ENCODE assay signal across 9 mouse cellular contexts in the genomic region with DNA sequence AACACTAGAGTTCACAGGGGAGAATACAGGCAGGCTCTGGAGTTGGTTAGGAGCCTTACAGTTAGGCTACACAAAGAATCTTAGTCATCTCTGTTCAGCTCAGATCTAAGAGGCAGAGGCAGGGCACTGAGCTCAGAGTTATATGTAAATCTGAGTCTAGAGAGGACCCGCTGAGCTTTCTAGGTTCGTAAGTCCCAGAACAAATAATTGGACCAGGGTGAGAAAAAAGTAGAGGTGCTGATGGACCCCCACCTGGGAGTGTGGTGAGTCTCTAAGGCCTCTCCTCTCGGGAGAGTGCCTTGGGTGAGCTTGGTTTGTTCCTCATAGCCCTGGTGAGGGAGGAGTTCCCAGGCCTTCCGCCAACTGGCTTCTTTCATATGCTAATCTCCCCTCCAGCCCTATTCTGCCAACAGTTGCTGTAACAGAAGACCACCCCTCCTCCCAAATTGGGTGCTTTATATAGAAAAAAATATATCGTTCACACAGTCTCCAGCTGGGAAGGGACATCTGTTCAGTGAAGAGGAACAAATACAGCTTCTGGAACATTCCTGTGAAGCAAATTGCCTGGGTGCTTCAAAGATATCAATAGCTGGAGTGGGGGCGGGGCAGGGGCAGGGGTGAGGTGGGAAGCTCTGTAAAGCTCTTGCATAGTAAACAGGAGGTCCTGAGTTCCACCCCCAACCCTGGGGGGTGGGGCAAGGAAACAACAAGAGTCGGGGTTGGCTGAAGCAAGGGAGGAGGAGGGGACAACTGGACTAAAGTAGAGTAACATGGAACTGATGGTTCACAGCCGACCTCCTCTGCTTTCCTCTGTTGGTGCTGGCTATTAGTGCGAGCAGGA. TPM values are rescaled to one million over a fixed set of nuclear protein-coding genes. Genes with fewer than 3 reads are reported as not detected.
DNase-seq lines count a peak whose midpoint lies in the region; ATAC-seq and TF ChIP-seq lines count a peak whose summit lies in the region.
"Had no signal": no experiment of that assay in that cellular context is flagged by ENCODE, and none has a peak within 500 bp of the region (broad histone marks: within the 10 kb centered on the region; RNA-seq: fewer than 3 reads in every experiment).

No protein-coding gene starts in this region.

- H3K4me2 ChIP-seq in kidney, embryonic 16.5 days (replicated peaks; ENCODE audit: low read depth, low read length) = peak overlapping the region; percentile 41
- peak overlapping the region; percentile 0; the same call in 1 of the 2 replicates for H3K4me2 ChIP-seq in lung, embryonic 14.5 days

- H3K4me3 ChIP-seq in kidney, embryonic 16.5 days (ENCODE audit: low read length) = no peak overlapping the region
- H3K4me3 ChIP-seq in forebrain, embryonic 10.5 days = peak overlapping the region; percentile 43
- no peak overlapping the region for H3K4me3 ChIP-seq in lung, embryonic 14.5 days (ENCODE audit: low read depth, low read length)
- no peak overlapping the region for H3K4me3 ChIP-seq in gastrocnemius, adult 2 months

- intact Hi-C loops in gastrocnemius, adult 2 months (cut with DNase I) = no loop called here

- peaks cover 27% of the 10 kb centered on the region for H3K27me3 ChIP-seq in kidney, embryonic 16.5 days (ENCODE audit: insufficient read depth, low read length)
- peaks cover 34% of the 10 kb centered on the region for H3K27me3 ChIP-seq in forebrain, embryonic 10.5 days (ENCODE audit: poor library complexity, severe bottlenecking)
- peaks cover 29% of the 10 kb centered on the region for H3K27me3 ChIP-seq in lung, embryonic 14.5 days (ENCODE audit: insufficient read depth, low read length)
- H3K27me3 ChIP-seq: Patski had no signal

- no peak for DNase-seq in kidney, adult 11 months
- DNase-seq in forebrain, embryonic 10.5 days (ENCODE audit: extremely low spot score, low spot score) = peak; percentile 91
- DNase-seq in layer of hippocampus, adult 8-10 months (ENCODE audit: low spot score in 2 of 2) = peak; percentile 75 to 76
- DNase-seq in lung, embryonic 14.5 days = peak; percentile 62
- DNase-seq in right cerebral cortex, postnatal 10 days (ENCODE audit: low spot score in 2 of 2) = peak; percentile 90 to 94
- no peak for DNase-seq in gastrocnemius, adult 2 months
- DNase-seq in natural killer cell, adult 2 months (ENCODE audit: low spot score in 2 of 2) = no peak

- H3K4me1 ChIP-seq in kidney, embryonic 16.5 days (ENCODE audit: insufficient read depth, low read length) = peaks cover 32% of the 10 kb centered on the region
- peaks cover 60% of the 10 kb centered on the region for H3K4me1 ChIP-seq in forebrain, embryonic 10.5 days
- no peaks in the 10 kb centered on the region; the same call in 1 of the 2 replicates for H3K4me1 ChIP-seq in lung, embryonic 14.5 days (ENCODE audit: insufficient read depth)

- H3K9me3 ChIP-seq in kidney, embryonic 16.5 days (ENCODE audit: low read length) = no peaks in the 10 kb centered on the region
- no peaks in the 10 kb centered on the region for H3K9me3 ChIP-seq in forebrain, embryonic 10.5 days
- H3K9me3 ChIP-seq in lung, embryonic 14.5 days (ENCODE audit: low read depth, low read length) = no peaks in the 10 kb centered on the region

- H3K9ac ChIP-seq in kidney, embryonic 16.5 days (replicated peaks; ENCODE audit: low read length) = 0 out of 2 replicates have a peak overlapping the region, but pooled peaks have one; percentile 8
- no peak overlapping the region for H3K9ac ChIP-seq in lung, embryonic 14.5 days

- WGBS in kidney, embryonic 16.5 days = 11% methylated on average over 9 of the region's 9 CpGs
- 2% methylated on average over 9 of the region's 9 CpGs for WGBS in forebrain, embryonic 10.5 days
- 14% methylated on average over 9 of the region's 9 CpGs for whole genome bisulfite sequencing in lung, embryonic 14.5 days

- H3K27ac ChIP-seq in kidney, embryonic 16.5 days (ENCODE audit: low read length) = 0 out of 2 replicates have a peak overlapping the region, but pooled peaks have one; percentile 34
- peak overlapping the region; percentile 94 for H3K27ac ChIP-seq in forebrain, embryonic 10.5 days
- no peak overlapping the region for H3K27ac ChIP-seq in lung, embryonic 14.5 days (ENCODE audit: low read depth)
- no peak overlapping the region for H3K27ac ChIP-seq in gastrocnemius, adult 2 months

- H3K36me3 ChIP-seq in kidney, embryonic 16.5 days (ENCODE audit: insufficient read depth, low read length) = no peaks in the 10 kb centered on the region
- H3K36me3 ChIP-seq in forebrain, embryonic 10.5 days (replicated peaks) = no peaks in the 10 kb centered on the region
- no peaks in the 10 kb centered on the region for H3K36me3 ChIP-seq in lung, embryonic 14.5 days (ENCODE audit: insufficient read depth)

- no peak for TF ChIP-seq CTCF in lung, embryonic 14.5 days (IDR thresholded peaks at IDR 0.05; ENCODE audit: low read depth)
- TF ChIP-seq CTCF in gastrocnemius, adult 2 months (IDR thresholded peaks at IDR 0.05) = no peak

- peak; percentile 75 for ATAC-seq in kidney, embryonic 16.5 days (ENCODE audit: low FRiP score, low TSS enrichment)
- ATAC-seq in lung, embryonic 14.5 days (ENCODE audit: insufficient read depth) = peak; percentile 59
- ATAC-seq: Patski had no signal

RNA-seq across cellular contexts. Expression of a gene that starts 3.3 kb away (rescaled TPM):
- 0.27 and 0.36 TPM in 2 replicates for polyA plus RNA-seq in kidney, embryonic 16.5 days (2015; fragmentation: Nextera tagmentation; extraction: Ambion mirVana)
- 0.05 and 0.11 TPM in 2 replicates for polyA plus RNA-seq in forebrain, embryonic 10.5 days (2016; fragmentation: Nextera tagmentation; extraction: Ambion mirVana)
- under 1 TPM; 0.25 to 0.94 (median 0.49) TPM for total RNA-seq in layer of hippocampus, adult 8-10 months (2022)
- 0.08 TPM in 1 of 2 replicates, not detected in the other for polyA plus RNA-seq in lung, embryonic 14.5 days (2014; fragmentation: Nextera tagmentation; extraction: Ambion mirVana)
- total RNA-seq in gastrocnemius, adult 2 months (2021) = not detected
- polyA plus RNA-seq: Patski had no signal

RNA-seq across cellular contexts. Expression of a gene that starts 9.3 kb away (rescaled TPM):
- polyA plus RNA-seq in kidney, embryonic 16.5 days (2015; fragmentation: Nextera tagmentation; extraction: Ambion mirVana) = 2.3 and 2.6 TPM in 2 replicates
- 6.6 and 7.1 TPM in 2 replicates for polyA plus RNA-seq in forebrain, embryonic 10.5 days (2016; fragmentation: Nextera tagmentation; extraction: Ambion mirVana)
- 10 to 100 TPM; 15.9 to 18.6 (median 18.0) TPM for total RNA-seq in layer of hippocampus, adult 8-10 months (2022)
- 1.7 and 2.2 TPM in 2 replicates for polyA plus RNA-seq in lung, embryonic 14.5 days (2014; fragmentation: Nextera tagmentation; extraction: Ambion mirVana)
- total RNA-seq in gastrocnemius, adult 2 months (2021) = 10 to 100 TPM in 1 of 2 experiments, 1 to 10 TPM in 1; 8.1 to 15.6 TPM

Comparison
In these comparisons a context has a peak if more than half of its experiments do, and no peak if none do; other contexts are left out.
1. H3K27ac ChIP-seq: peak in kidney, embryonic 16.5 days (single experiment) and forebrain, embryonic 10.5 days (single experiment); none in lung, embryonic 14.5 days (single experiment) and gastrocnemius, adult 2 months (single experiment).
2. DNase-seq: peak in forebrain, embryonic 10.5 days (single experiment), layer of hippocampus, adult 8-10 months (2 of 2), lung, embryonic 14.5 days (single experiment) and right cerebral cortex, postnatal 10 days (2 of 2); none in kidney, adult 11 months (single experiment), gastrocnemius, adult 2 months (single experiment) and natural killer cell, adult 2 months (0 of 2).